Mouse (Mus musculus) testis, adult 2 months (tissue): ENCODE measurements around the gene Smpd2. TPM values are rescaled to one million over a fixed set of nuclear protein-coding genes. Genes with fewer than 3 reads are reported as not detected.

ENCODE experiments used
- H3K27ac ChIP-seq: fragments of 200-500 bp; 2 replicates; pipeline ENCODE4 v1.5.1; 2012; ENCODE audit warnings: low read depth, low read length; ENCODE audit not compliant: control insufficient read depth, insufficient read depth
- H3K27me3 ChIP-seq: fragments of 200-500 bp; 2 replicates; pipeline ENCODE4 v1.6.1; 2012; ENCODE audit warnings: mild to moderate bottlenecking, low read length, moderate library complexity; ENCODE audit not compliant: control insufficient read depth, insufficient read depth
- H3K36me3 ChIP-seq: fragments of 200-500 bp; 2 replicates; pipeline ENCODE4 v1.6.1; 2012; ENCODE audit warnings: mild to moderate bottlenecking, low read length; ENCODE audit not compliant: control insufficient read depth, insufficient read depth
- H3K4me1 ChIP-seq: fragments of 200-500 bp; 2 replicates; pipeline ENCODE4 v1.6.1; 2012; ENCODE audit warnings: low read length; ENCODE audit not compliant: control insufficient read depth, insufficient read depth
- H3K4me3 ChIP-seq: fragments of 200-500 bp; 2 replicates; pipeline ENCODE4 v1.5.1; 2012; ENCODE audit warnings: low read depth, mild to moderate bottlenecking, low read length, moderate library complexity, mixed read lengths; ENCODE audit not compliant: control insufficient read depth
- CTCF ChIP-seq: fragments of 200-500 bp; IDR thresholded peaks from 2 replicates; pipeline ENCODE4 v1.5.1; 2012; ENCODE audit warnings: low read depth, mild to moderate bottlenecking, inconsistent platforms, low read length, moderate library complexity; ENCODE audit not compliant: control insufficient read depth, insufficient read depth, insufficient replicate concordance
- POLR2A ChIP-seq: fragments of 200-500 bp; IDR thresholded peaks from 2 replicates; pipeline ENCODE4 v1.6.1; 2012; ENCODE audit warnings: low read depth, mild to moderate bottlenecking, inconsistent platforms, low read length, moderate library complexity; ENCODE audit not compliant: control insufficient read depth
- polyA plus RNA-seq: library from polyadenylated mRNA; depleted of rRNA; stranded (reverse); fragments of >200 nt; gene quantifications from 2 replicates; pipeline ENCODE4 v1.2.3, GENCODE M21; 2012

The Smpd2 gene
- polyA plus RNA-seq, 1 experiment, result 21.3 TPM

GRCm38 (mm10) chr10:41467325-41467724 lies 22.8 kb downstream of the Smpd2 start:
- H3K36me3 ChIP-seq, result no peaks in the 10 kb centered on the region
- no peaks in the 10 kb centered on the region for H3K27me3 ChIP-seq
- no peak for TF ChIP-seq CTCF
- no peak for TF ChIP-seq POLR2A
- no peak overlapping the region for H3K4me3 ChIP-seq
- H3K4me1 ChIP-seq, result no peaks in the 10 kb centered on the region
- H3K27ac ChIP-seq, result no peak overlapping the region

DNA sequence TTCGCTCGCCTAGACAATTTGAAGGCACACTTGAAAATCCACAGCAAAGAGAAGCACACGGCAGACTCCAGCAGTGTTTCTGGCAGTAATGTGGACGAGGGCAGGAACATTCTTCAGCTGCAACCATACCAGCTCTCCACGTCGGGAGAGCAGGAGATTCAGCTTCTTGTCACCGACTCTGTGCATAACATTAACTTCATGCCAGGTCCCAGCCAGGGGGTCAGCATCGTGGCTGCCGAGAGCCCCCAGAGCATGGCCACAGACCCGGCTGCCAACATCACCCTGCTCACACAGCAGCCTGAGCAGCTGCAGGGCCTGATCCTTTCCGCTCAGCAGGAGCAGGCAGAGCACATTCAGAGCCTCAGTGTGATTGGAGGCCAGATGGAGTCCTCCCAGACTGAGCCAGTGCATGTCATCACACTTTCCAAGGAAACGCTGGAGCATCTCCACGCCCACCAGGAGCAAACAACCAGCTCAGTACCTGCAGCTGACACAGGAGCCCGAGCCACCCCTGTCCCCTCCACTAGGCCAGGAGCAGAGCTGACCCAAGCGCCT lies 25.7 kb downstream of the Smpd2 start:
- Histone ChIP-seq H3K27ac (no peak overlapping the region), H3K27me3 (no peaks in the 10 kb centered on the region), H3K36me3 (no peaks in the 10 kb centered on the region; the same call in 1 of the 2 replicates), H3K4me3 (no peak overlapping the region), H3K4me1 (no peaks in the 10 kb centered on the region)
- TF ChIP-seq CTCF (no peak), POLR2A (no peak)

DNA sequence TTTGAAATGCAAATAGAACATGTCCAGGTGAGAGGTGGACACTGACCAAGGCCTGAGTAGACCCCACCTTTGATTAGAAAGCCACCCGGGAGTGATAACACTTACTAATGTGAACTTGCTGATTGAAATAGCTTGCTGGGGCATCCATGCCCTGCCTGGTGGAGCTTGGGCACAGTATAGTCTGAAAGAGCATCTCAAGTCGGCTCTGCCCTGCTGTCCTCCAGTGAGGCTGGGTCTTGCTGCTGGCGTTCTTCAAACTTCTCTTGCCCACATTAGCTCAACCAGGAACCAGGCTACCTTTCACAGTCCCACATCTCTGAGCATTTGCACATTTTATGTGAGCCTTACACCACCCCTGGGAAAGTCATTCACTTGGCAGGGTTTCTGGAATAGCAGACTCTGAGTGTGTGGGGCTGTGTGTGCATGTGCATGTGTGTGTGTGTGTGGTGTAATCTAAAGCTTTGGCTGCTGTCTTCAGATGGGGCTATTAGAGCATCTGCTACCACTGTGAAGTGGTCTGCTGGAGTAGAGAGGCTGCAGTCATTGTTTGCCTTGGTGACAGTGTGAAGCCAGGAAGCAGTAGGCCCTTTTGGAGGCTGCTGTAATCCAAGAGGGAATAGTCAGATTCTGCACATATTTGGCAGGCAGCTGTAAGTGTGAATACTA lies 29.0 kb downstream of the Smpd2 start:
- H3K36me3 ChIP-seq, result peaks cover 2% of the 10 kb centered on the region
- TF ChIP-seq CTCF, result no peak
- no peak for TF ChIP-seq POLR2A

DNA sequence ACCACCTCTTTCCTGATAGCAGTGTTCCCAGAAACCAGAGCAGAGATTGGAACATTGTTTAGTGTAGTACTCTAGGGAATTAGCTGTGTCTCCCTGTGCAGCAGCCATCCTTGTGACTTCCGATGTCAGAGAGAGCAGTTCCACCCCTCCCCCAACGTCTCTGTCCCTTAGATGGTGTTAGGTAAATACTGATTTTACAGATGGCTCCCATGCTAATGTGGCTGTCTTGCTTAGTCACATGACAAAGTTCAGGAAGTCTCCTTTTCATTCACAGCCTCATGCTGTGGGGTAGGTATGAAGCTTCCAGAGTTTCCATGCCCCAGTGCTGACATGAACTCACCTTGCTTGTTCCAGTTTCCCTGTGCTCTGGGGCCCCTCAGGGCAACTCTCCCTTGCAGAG lies 29.7 kb downstream of the Smpd2 start:
- H3K4me1 ChIP-seq, result no peaks in the 10 kb centered on the region
- H3K27me3 ChIP-seq, result no peaks in the 10 kb centered on the region
- H3K27ac ChIP-seq, result no peak overlapping the region
- peaks cover 2% of the 10 kb centered on the region for H3K36me3 ChIP-seq
- H3K4me3 ChIP-seq, result no peak overlapping the region
- TF ChIP-seq POLR2A (no peak), CTCF (no peak)

More for the DNA sequence above, 29.0 kb downstream of the Smpd2 start:
- H3K4me1 ChIP-seq, result no peaks in the 10 kb centered on the region
- no peak overlapping the region for H3K27ac ChIP-seq
- H3K4me3 ChIP-seq, result no peak overlapping the region
- no peaks in the 10 kb centered on the region for H3K27me3 ChIP-seq

GRCm38 (mm10) chr10:41459990-41460389 lies 30.2 kb downstream of the Smpd2 start:
- Histone ChIP-seq H3K27me3 (no peaks in the 10 kb centered on the region), H3K4me3 (no peak overlapping the region), H3K36me3 (peaks cover 2% of the 10 kb centered on the region), H3K4me1 (no peaks in the 10 kb centered on the region), H3K27ac (no peak overlapping the region)
- TF ChIP-seq CTCF (no peak), POLR2A (no peak)

GRCm38 (mm10) chr10:41452791-41453190 lies 37.4 kb downstream of the Smpd2 start:
- Histone ChIP-seq H3K27me3 (no peaks in the 10 kb centered on the region), H3K27ac (no peak overlapping the region), H3K4me3 (no peak overlapping the region), H3K4me1 (no peaks in the 10 kb centered on the region), H3K36me3 (peaks cover 2% of the 10 kb centered on the region)
- TF ChIP-seq CTCF (no peak), POLR2A (no peak)

DNA sequence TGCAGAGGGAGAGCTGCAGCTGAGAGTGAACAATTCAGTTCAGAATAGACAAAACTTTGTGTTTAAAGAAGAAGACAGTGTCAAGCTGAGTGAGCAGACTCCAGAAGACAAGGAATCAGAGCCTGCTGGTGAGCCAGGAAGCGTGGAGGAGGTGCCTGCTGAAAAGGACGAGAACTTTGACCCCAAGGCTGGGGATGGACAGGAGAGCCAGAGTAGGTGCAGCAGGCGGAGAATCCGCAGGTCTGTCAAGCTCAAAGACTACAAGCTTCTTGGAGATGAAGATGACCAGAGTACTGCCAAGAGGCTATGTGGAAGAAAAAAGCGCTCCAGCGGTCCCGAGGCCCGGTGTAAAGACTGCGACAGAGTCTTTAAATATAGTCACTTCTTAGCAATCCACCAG lies 38.5 kb downstream of the Smpd2 start:
- Histone ChIP-seq H3K4me3 (no peak overlapping the region), H3K4me1 (no peaks in the 10 kb centered on the region), H3K27me3 (no peaks in the 10 kb centered on the region), H3K27ac (no peak overlapping the region), H3K36me3 (peaks cover 2% of the 10 kb centered on the region)
- no peak for TF ChIP-seq POLR2A
- no peak for TF ChIP-seq CTCF
